Mouse (Mus musculus) small intestine, adult 2 months (tissue): ENCODE results near the gene Rnpepl1.

Experiments used
- CTCF ChIP-seq: fragments of 200-500 bp; IDR thresholded peaks from 2 replicates; pipeline ENCODE4 v1.5.1; 2012; ENCODE audit warnings: low read depth, mild to moderate bottlenecking, control low read depth, inconsistent platforms, low read length, moderate library complexity, mixed read lengths; ENCODE audit not compliant: insufficient replicate concordance, insufficient read length; ENCODE audit errors: extremely low read depth
- POLR2A ChIP-seq: fragments of 200-500 bp; IDR thresholded peaks from 2 replicates; pipeline ENCODE4 v1.6.1; 2012; ENCODE audit warnings: low read depth, mild to moderate bottlenecking, control low read depth, inconsistent platforms, low read length, moderate library complexity

- TF ChIP-seq CTCF, result no peak
- no peak for TF ChIP-seq POLR2A
Observed at GRCm38 (mm10) chr1:92908664-92909063, 1.9 kb upstream of the Rnpepl1 start.
